Mouse (Mus musculus): ENCODE data around the gene Pla2g1b.

Gene Pla2g1b

GRCm38 (mm10) chr5:115522981-115523499 is 57.0 kb downstream of the Pla2g1b start:
- DNase-seq (ENCODE audit: low spot score): no peak

GRCm38 (mm10) chr5:115523971-115524370 is 57.9 kb downstream of the Pla2g1b start:
- no peak for DNase-seq (ENCODE audit: low spot score)

Data from MN1 (cell line).